Mouse (Mus musculus) liver, embryonic 15.5 days (tissue): Measurements from ENCODE around the gene Atp4a. TPM values are rescaled to one million over a fixed set of nuclear protein-coding genes. Genes with fewer than 3 reads are reported as not detected.
A peak's percentile ranks its signal among the peaks of the same experiment; 100 is the strongest.

ENCODE experiments used
- ATAC-seq: fragments of 200-750 bp; cut with Nextera tagmentation; 2 replicates; pipeline ENCODE4 v1.8.0; 2017; ENCODE audit warnings: moderate number of reproducible peaks, mild to moderate bottlenecking, moderate library complexity; ENCODE audit not compliant: insufficient read depth
- H3K27ac ChIP-seq: fragments of 300-500 bp; sonication (generic); replicated peaks from 2 replicates; pipeline ENCODE4 v1.5.1; 2015; ENCODE audit warnings: mild to moderate bottlenecking, inconsistent platforms
- H3K27me3 ChIP-seq: fragments of 300-500 bp; sonication (generic); 2 replicates; pipeline ENCODE4 v1.6.1; 2015; ENCODE audit warnings: mild to moderate bottlenecking, inconsistent platforms
- H3K36me3 ChIP-seq: fragments of 300-500 bp; sonication (generic); replicated peaks from 2 replicates; pipeline ENCODE4 v1.6.1; 2015; ENCODE audit warnings: moderate library complexity, mild to moderate bottlenecking, inconsistent platforms
- H3K4me1 ChIP-seq: fragments of 300-500 bp; sonication (generic); replicated peaks from 2 replicates; pipeline ENCODE4 v1.6.1; 2015; ENCODE audit warnings: inconsistent platforms
- H3K4me2 ChIP-seq: fragments of 300-500 bp; sonication (generic); 2 replicates; pipeline ENCODE4 v1.6.1; 2015; ENCODE audit warnings: moderate library complexity, mild to moderate bottlenecking, inconsistent platforms
- H3K4me3 ChIP-seq: fragments of 300-500 bp; sonication (generic); replicated peaks from 2 replicates; pipeline ENCODE4 v1.5.1; 2015; ENCODE audit warnings: mild to moderate bottlenecking, inconsistent platforms
- H3K9ac ChIP-seq: fragments of 300-500 bp; sonication (generic); 2 replicates; pipeline ENCODE4 v1.6.1; 2015; ENCODE audit warnings: moderate library complexity, mild to moderate bottlenecking, inconsistent platforms
- H3K9me3 ChIP-seq: fragments of 300-500 bp; sonication (generic); replicated peaks from 2 replicates; pipeline ENCODE4 v1.6.1; 2016; ENCODE audit warnings: inconsistent platforms
- WGBS: fragments of 180-500 bp; shearing (Covaris S2); methylation state at CpG from one replicate; pipeline ENCODE4 v1.1.7; 2015; ENCODE audit warnings: mixed read lengths; ENCODE audit not compliant: insufficient replicate concordance; 5-methylcytosine and 5-hydroxymethylcytosine counted together
- polyA plus RNA-seq: library from polyadenylated mRNA; unstranded; fragments of >200 nt; fragmentation: Nextera tagmentation; extraction: Ambion mirVana; gene quantifications from 2 replicates; pipeline ENCODE4 v1.2.1, GENCODE M21; 2015

Gene Atp4a
- polyA plus RNA-seq = 1.7 and 2.9 TPM in 2 replicates

GRCm38 (mm10) chr7:30711942-30712341 is at the start of gene Atp4a:
Gene Atp4a, plus strand, starts transcription at chr7:30712209.
- no peaks in the 10 kb centered on the region for H3K36me3 ChIP-seq
- no peak within 1 kb of the TSS for H3K4me3 ChIP-seq
- no peak within 1 kb of the TSS for H3K4me2 ChIP-seq
- no peak within 1 kb of the TSS for H3K9ac ChIP-seq
- H3K9me3 ChIP-seq = no peaks in the 10 kb centered on the region
- ATAC-seq = no peak
- H3K27ac ChIP-seq = no peak within 1 kb of the TSS
- H3K4me1 ChIP-seq = peaks cover 17% of the 10 kb centered on the region
- WGBS = 60% methylated on average over 3 of the region's 3 CpGs
- H3K27me3 ChIP-seq = peaks cover 24% of the 10 kb centered on the region

- H3K4me2 ChIP-seq = peak within 1 kb of the TSS; percentile 86
- H3K27me3 ChIP-seq = 0 out of 2 replicates have a peak, but pooled peaks cover 8% of the 10 kb centered on the region
- peak; percentile 91 for ATAC-seq
- peak within 1 kb of the TSS; percentile 89 for H3K9ac ChIP-seq
- H3K9me3 ChIP-seq = no peaks in the 10 kb centered on the region
- WGBS = under 1% methylated on average over 34 of the region's 34 CpGs
- H3K4me3 ChIP-seq = peak within 1 kb of the TSS; percentile 88
- H3K36me3 ChIP-seq = peaks cover 35% of the 10 kb centered on the region
- H3K27ac ChIP-seq = peak within 1 kb of the TSS; percentile 74
- peaks cover 29% of the 10 kb centered on the region for H3K4me1 ChIP-seq
Observed at GRCm38 (mm10) chr7:30664529-30665200, 47.3 kb upstream of the Atp4a start, which contains the start of gene Haus5. Gene Haus5, minus strand, starts transcription at chr7:30664994.

- Histone ChIP-seq H3K9ac (peak overlapping the region; percentile 89), H3K9me3 (no peaks in the 10 kb centered on the region), H3K36me3 (peaks cover 29% of the 10 kb centered on the region), H3K27me3 (0 out of 2 replicates have a peak, but pooled peaks cover 8% of the 10 kb centered on the region), H3K4me3 (peak overlapping the region; percentile 88), H3K4me1 (peaks cover 29% of the 10 kb centered on the region), H3K27ac (peak overlapping the region; percentile 74; the same call in 1 of the 2 replicates), H3K4me2 (peak overlapping the region; percentile 86)
- 7% methylated on average over 11 of the region's 11 CpGs for WGBS
- ATAC-seq = peak; percentile 40; the same call in 1 of the 2 replicates
Observed at GRCm38 (mm10) chr7:30665321-30665720, 46.7 kb upstream of the Atp4a start.

GRCm38 (mm10) chr7:30669229-30669628 is 42.8 kb upstream of the Atp4a start:
- H3K9me3 ChIP-seq = no peaks in the 10 kb centered on the region
- peaks cover 13% of the 10 kb centered on the region for H3K4me1 ChIP-seq
- H3K27ac ChIP-seq = no peak overlapping the region
- no peak overlapping the region for H3K4me3 ChIP-seq
- no peak overlapping the region for H3K9ac ChIP-seq
- H3K36me3 ChIP-seq = no peaks in the 10 kb centered on the region
- H3K4me2 ChIP-seq = no peak overlapping the region
- 32% methylated on average over 3 of the region's 3 CpGs for WGBS
- ATAC-seq = no peak
- H3K27me3 ChIP-seq = 0 out of 2 replicates have a peak, but pooled peaks cover 8% of the 10 kb centered on the region

- H3K27me3 ChIP-seq = 0 out of 2 replicates have a peak, but pooled peaks cover 5% of the 10 kb centered on the region
- no peak within 1 kb of the TSS for H3K9ac ChIP-seq
- no peaks in the 10 kb centered on the region for H3K36me3 ChIP-seq
- no peak within 1 kb of the TSS for H3K27ac ChIP-seq
- WGBS = 57% methylated on average over 9 of the region's 9 CpGs
- H3K4me1 ChIP-seq = no peaks in the 10 kb centered on the region
- ATAC-seq = no peak
- no peaks in the 10 kb centered on the region for H3K9me3 ChIP-seq
- H3K4me2 ChIP-seq = no peak within 1 kb of the TSS
- no peak within 1 kb of the TSS for H3K4me3 ChIP-seq
Observed at GRCm38 (mm10) chr7:30671480-30671879, 40.5 kb upstream of the Atp4a start, which contains the start of gene Pmis2. Gene Pmis2, minus strand, starts transcription at chr7:30671605.

- Histone ChIP-seq H3K27ac (no peak overlapping the region), H3K4me1 (no peaks in the 10 kb centered on the region)
- no peak for ATAC-seq
Observed at GRCm38 (mm10) chr7:30678263-30678975, 33.6 kb upstream of the Atp4a start.

GRCm38 (mm10) chr7:30681897-30682296 is 30.1 kb upstream of the Atp4a start:
- Histone ChIP-seq H3K27ac (no peak overlapping the region), H3K4me3 (no peak overlapping the region), H3K4me2 (no peak overlapping the region), H3K36me3 (no peaks in the 10 kb centered on the region), H3K27me3 (no peaks in the 10 kb centered on the region), H3K4me1 (no peaks in the 10 kb centered on the region), H3K9me3 (no peaks in the 10 kb centered on the region), H3K9ac (no peak overlapping the region)
- 61% methylated on average over 5 of the region's 5 CpGs for WGBS
- ATAC-seq = no peak

More at GRCm38 (mm10) chr7:30678263-30678975, 33.6 kb upstream of the Atp4a start:
- Histone ChIP-seq H3K9me3 (no peaks in the 10 kb centered on the region), H3K27me3 (no peaks in the 10 kb centered on the region), H3K36me3 (no peaks in the 10 kb centered on the region), H3K4me2 (no peak overlapping the region), H3K4me3 (no peak overlapping the region), H3K9ac (no peak overlapping the region)
- WGBS = 53% methylated on average over 5 of the region's 5 CpGs

GRCm38 (mm10) chr7:30683425-30683824 is 28.6 kb upstream of the Atp4a start:
- H3K9me3 ChIP-seq = no peaks in the 10 kb centered on the region
- H3K27me3 ChIP-seq = no peaks in the 10 kb centered on the region
- ATAC-seq = no peak
- no peaks in the 10 kb centered on the region; the same call in none of the 2 replicates for H3K4me1 ChIP-seq
- H3K9ac ChIP-seq = no peak overlapping the region
- H3K27ac ChIP-seq = no peak overlapping the region
- 25% methylated on average over 2 of the region's 2 CpGs for WGBS
- H3K36me3 ChIP-seq = no peaks in the 10 kb centered on the region
- H3K4me3 ChIP-seq = no peak overlapping the region
- H3K4me2 ChIP-seq = no peak overlapping the region

GRCm38 (mm10) chr7:30688325-30688724 is 23.7 kb upstream of the Atp4a start:
- no peak overlapping the region for H3K4me2 ChIP-seq
- no peak for ATAC-seq
- H3K27ac ChIP-seq = no peak overlapping the region
- H3K9me3 ChIP-seq = no peaks in the 10 kb centered on the region
- H3K4me3 ChIP-seq = no peak overlapping the region
- H3K4me1 ChIP-seq = no peaks in the 10 kb centered on the region; the same call in none of the 2 replicates
- 82% methylated on average over 6 of the region's 6 CpGs for WGBS
- H3K9ac ChIP-seq = no peak overlapping the region
- no peaks in the 10 kb centered on the region for H3K27me3 ChIP-seq
- H3K36me3 ChIP-seq = no peaks in the 10 kb centered on the region

- Histone ChIP-seq H3K27me3 (no peaks in the 10 kb centered on the region), H3K9me3 (no peaks in the 10 kb centered on the region), H3K4me2 (no peak overlapping the region), H3K4me3 (no peak overlapping the region), H3K9ac (no peak overlapping the region), H3K4me1 (peaks cover 6% of the 10 kb centered on the region; the same call in 1 of the 2 replicates), H3K27ac (no peak overlapping the region), H3K36me3 (no peaks in the 10 kb centered on the region)
- ATAC-seq = no peak
- 12% methylated on average over 5 of the region's 5 CpGs for WGBS
Observed at GRCm38 (mm10) chr7:30698101-30698500, 13.9 kb upstream of the Atp4a start.

- Histone ChIP-seq H3K36me3 (no peaks in the 10 kb centered on the region), H3K4me2 (no peak within 1 kb of the TSS), H3K9me3 (no peaks in the 10 kb centered on the region), H3K27ac (no peak within 1 kb of the TSS), H3K27me3 (no peaks in the 10 kb centered on the region), H3K4me1 (peaks cover 6% of the 10 kb centered on the region; the same call in 1 of the 2 replicates), H3K9ac (no peak within 1 kb of the TSS), H3K4me3 (no peak within 1 kb of the TSS)
- WGBS = 44% methylated on average over 9 of the region's 9 CpGs
- ATAC-seq = no peak
Observed at GRCm38 (mm10) chr7:30698589-30698988, 13.4 kb upstream of the Atp4a start, which contains the start of gene 2200002J24Rik. Gene 2200002J24Rik, plus strand, starts transcription at chr7:30698926.
